Mouse (Mus musculus): Measurements from ENCODE around the gene Pdcd1lg2. TPM values are rescaled to one million over a fixed set of nuclear protein-coding genes. Genes with fewer than 3 reads are reported as not detected.

Pdcd1lg2 gene
- polyA plus RNA-seq, 1 experiment, result not detected

DNA sequence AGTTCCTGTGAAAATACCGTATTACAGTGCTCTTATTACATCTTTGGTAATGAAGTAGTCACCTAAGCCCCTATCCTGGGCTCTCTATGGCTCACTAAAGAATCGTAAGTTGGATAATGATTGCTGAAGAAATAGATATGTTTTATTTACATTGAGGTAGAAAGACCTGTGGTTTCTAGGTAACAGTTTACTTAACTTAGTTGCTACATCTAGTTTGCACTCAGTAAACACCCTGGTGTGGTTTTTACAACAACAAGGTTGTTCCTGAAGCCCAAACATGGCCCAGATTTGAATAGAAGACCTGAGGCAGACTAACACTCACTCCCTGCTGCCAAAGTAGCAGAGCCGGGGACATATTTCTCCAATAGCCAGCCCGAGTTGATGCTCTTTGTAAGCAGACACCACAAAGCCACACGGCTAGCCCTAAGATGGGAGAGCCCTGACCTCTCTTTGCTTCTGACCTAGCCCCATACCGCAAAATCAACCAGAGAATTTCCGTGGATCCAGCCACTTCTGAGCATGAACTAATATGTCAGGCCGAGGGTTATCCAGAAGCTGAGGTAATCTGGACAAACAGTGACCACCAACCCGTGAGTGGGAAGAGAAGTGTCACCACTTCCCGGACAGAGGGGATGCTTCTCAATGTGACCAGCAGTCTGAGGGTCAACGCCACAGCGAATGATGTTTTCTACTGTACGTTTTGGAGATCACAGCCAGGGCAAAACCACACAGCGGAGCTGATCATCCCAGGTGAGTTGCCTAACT lies 30.7 kb upstream of the Pdcd1lg2 start:
- H3K27me3 ChIP-seq (replicated peaks), result no peaks in the 10 kb centered on the region
- peaks cover 28% of the 10 kb centered on the region for H3K4me1 ChIP-seq
- H3K36me3 ChIP-seq (replicated peaks; ENCODE audit: low read length), result peaks cover 91% of the 10 kb centered on the region
- H3K9me3 ChIP-seq, result no peaks in the 10 kb centered on the region
- TF ChIP-seq FLI1 (IDR thresholded peaks at IDR 0.05; ENCODE audit: low read length) (no peak), GATA1 (IDR thresholded peaks at IDR 0.05; ENCODE audit: borderline replicate concordance, low read length) (no peak)
- no peak overlapping the region for H3K4me3 ChIP-seq (replicated peaks)

GRCm38 (mm10) chr19:29383368-29383767 lies 27.4 kb upstream of the Pdcd1lg2 start:
- peaks cover 93% of the 10 kb centered on the region for H3K36me3 ChIP-seq (replicated peaks; ENCODE audit: low read length)
- no peaks in the 10 kb centered on the region for H3K27me3 ChIP-seq (replicated peaks)
- TF ChIP-seq FLI1 (IDR thresholded peaks at IDR 0.05; ENCODE audit: low read length) (no peak), GATA1 (IDR thresholded peaks at IDR 0.05; ENCODE audit: borderline replicate concordance, low read length) (no peak)
- no peaks in the 10 kb centered on the region for H3K9me3 ChIP-seq
- H3K4me3 ChIP-seq (replicated peaks), result no peak overlapping the region
- peaks cover 28% of the 10 kb centered on the region for H3K4me1 ChIP-seq

DNA sequence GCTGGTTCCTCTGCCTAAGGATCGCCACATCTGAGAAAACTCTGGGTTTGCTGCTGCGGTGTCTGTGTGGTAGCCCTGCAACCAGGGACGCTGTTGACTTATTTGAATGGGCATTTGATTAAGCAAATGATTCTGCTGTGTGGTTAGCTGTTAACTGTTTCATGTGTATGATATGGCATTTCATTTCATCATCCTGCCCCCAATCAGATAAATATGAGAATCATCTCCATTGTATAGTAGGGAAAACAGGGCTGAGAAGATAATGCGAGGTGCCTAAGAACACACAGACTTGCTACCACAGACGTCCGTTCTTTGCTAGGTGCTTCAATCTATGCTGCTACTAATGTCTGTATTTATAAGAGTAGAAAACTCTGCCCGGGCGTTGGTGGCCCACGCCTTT lies 26.3 kb upstream of the Pdcd1lg2 start:
- Histone ChIP-seq H3K36me3 (replicated peaks; ENCODE audit: low read length) (peaks cover 90% of the 10 kb centered on the region), H3K4me1 (peaks cover 28% of the 10 kb centered on the region)
- TF ChIP-seq FLI1 (IDR thresholded peaks at IDR 0.05; ENCODE audit: low read length) (no peak), GATA1 (IDR thresholded peaks at IDR 0.05; ENCODE audit: borderline replicate concordance, low read length) (no peak)

DNA sequence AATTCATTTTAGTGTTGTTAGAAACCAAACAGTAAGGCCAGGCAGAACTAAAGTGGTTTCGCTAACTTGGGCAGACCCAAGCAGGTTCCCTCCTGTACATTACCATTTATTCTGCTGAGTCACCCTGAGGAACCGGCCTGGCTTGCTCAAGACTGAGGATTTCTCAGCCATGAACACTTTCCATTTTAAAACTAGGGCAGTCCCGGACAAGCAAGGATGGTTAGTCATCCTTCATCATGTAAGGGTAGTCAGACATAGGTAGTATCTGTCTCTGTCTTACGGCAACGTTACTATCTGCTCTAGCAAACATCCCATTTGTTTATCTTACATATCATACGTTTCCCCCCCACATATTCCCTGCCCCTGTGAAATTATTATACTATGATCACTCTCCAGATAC lies 25.7 kb upstream of the Pdcd1lg2 start:
- peaks cover 28% of the 10 kb centered on the region for H3K4me1 ChIP-seq
- no peaks in the 10 kb centered on the region for H3K27me3 ChIP-seq (replicated peaks)

More for the DNA sequence above, 26.3 kb upstream of the Pdcd1lg2 start:
- Histone ChIP-seq H3K9me3 (no peaks in the 10 kb centered on the region), H3K27me3 (replicated peaks) (no peaks in the 10 kb centered on the region), H3K4me3 (replicated peaks) (no peak overlapping the region)

DNA sequence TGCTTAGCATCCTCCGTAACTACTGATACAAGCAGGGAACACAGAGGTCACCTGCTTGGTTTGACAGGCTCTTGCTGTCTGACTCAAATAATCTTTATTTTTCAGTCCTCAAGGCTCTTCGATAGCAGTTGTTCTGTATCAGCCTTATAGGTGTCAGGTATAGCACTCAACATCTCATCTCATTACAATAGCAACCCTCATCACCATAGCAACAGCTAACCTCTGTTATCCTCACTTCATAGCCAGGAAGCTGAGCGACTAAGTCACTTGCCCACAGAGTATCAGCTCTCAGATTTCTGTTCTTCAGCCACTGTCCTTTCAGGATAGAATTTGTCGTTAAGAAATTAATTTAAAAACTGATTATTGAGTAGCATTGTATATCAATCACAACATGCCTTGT lies 24.9 kb upstream of the Pdcd1lg2 start:
- Histone ChIP-seq H3K9me3 (no peaks in the 10 kb centered on the region), H3K36me3 (replicated peaks; ENCODE audit: low read length) (peaks cover 76% of the 10 kb centered on the region), H3K4me1 (peaks cover 27% of the 10 kb centered on the region), H3K4me3 (replicated peaks) (no peak overlapping the region), H3K27me3 (replicated peaks) (no peaks in the 10 kb centered on the region)
- no peak for TF ChIP-seq FLI1 (IDR thresholded peaks at IDR 0.05; ENCODE audit: low read length)
- no peak for TF ChIP-seq GATA1 (IDR thresholded peaks at IDR 0.05; ENCODE audit: borderline replicate concordance, low read length)

More for the DNA sequence above, 25.7 kb upstream of the Pdcd1lg2 start:
- Histone ChIP-seq H3K9me3 (no peaks in the 10 kb centered on the region), H3K4me3 (replicated peaks) (no peak overlapping the region), H3K36me3 (replicated peaks; ENCODE audit: low read length) (peaks cover 84% of the 10 kb centered on the region)
- TF ChIP-seq GATA1 (IDR thresholded peaks at IDR 0.05; ENCODE audit: borderline replicate concordance, low read length) (no peak), FLI1 (IDR thresholded peaks at IDR 0.05; ENCODE audit: low read length) (no peak)

DNA sequence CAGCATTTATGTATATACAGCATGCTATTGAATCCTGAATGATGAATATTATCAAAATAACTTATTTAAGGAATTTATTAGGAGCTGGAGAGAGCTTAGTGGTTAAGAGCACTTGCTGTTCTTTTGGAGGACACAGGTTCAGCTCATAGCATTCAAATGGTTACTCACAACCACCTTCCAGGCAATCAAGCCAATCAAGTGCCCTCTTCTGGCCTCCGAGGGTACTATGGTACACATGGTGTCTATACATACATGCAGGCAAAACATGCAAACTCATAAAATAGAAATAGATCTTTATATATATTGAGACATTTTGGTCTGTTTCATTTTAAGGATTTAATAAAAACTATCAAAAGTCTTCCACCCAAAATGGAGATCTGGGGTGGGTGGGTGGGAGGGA lies 21.9 kb upstream of the Pdcd1lg2 start:
- no peak for TF ChIP-seq FLI1 (IDR thresholded peaks at IDR 0.05; ENCODE audit: low read length)
- no peak for TF ChIP-seq GATA1 (IDR thresholded peaks at IDR 0.05; ENCODE audit: borderline replicate concordance, low read length)
- no peaks in the 10 kb centered on the region for H3K27me3 ChIP-seq (replicated peaks)
- peaks cover 39% of the 10 kb centered on the region for H3K4me1 ChIP-seq
- H3K4me3 ChIP-seq (replicated peaks), result no peak overlapping the region
- no peaks in the 10 kb centered on the region for H3K9me3 ChIP-seq
- H3K36me3 ChIP-seq (replicated peaks; ENCODE audit: low read length), result peaks cover 46% of the 10 kb centered on the region

DNA sequence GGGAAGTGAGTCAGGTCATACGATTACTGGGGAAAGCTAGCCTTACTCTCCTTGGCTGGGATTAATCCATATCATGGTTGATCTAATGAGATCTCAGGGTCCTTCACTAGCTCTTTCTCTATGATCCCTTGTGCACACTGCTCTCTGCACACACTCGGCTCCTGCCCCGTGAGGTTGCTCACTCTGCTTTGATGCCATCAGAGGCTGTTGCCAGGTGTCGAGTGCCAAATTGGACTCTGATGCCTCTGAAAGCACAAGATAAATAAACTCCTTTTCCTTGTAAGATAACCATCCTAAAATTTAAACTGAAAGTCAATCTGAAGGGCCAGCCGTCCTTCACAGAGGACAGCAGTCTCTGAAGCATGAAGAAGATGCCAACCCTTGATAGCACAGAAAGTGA lies 20.2 kb upstream of the Pdcd1lg2 start:
- Histone ChIP-seq H3K4me1 (peaks cover 25% of the 10 kb centered on the region), H3K36me3 (replicated peaks; ENCODE audit: low read length) (peaks cover 31% of the 10 kb centered on the region), H3K27me3 (replicated peaks) (no peaks in the 10 kb centered on the region), H3K4me3 (replicated peaks) (no peak overlapping the region), H3K9me3 (no peaks in the 10 kb centered on the region)
- TF ChIP-seq GATA1 (IDR thresholded peaks at IDR 0.05; ENCODE audit: borderline replicate concordance, low read length) (no peak), FLI1 (IDR thresholded peaks at IDR 0.05; ENCODE audit: low read length) (no peak)

- no peak overlapping the region for H3K4me3 ChIP-seq (replicated peaks)
- H3K4me1 ChIP-seq, result peaks cover 26% of the 10 kb centered on the region
- H3K27me3 ChIP-seq (replicated peaks), result no peaks in the 10 kb centered on the region
- no peaks in the 10 kb centered on the region for H3K9me3 ChIP-seq
- TF ChIP-seq GATA1 (IDR thresholded peaks at IDR 0.05; ENCODE audit: borderline replicate concordance, low read length) (no peak), FLI1 (IDR thresholded peaks at IDR 0.05; ENCODE audit: low read length) (no peak)
- peaks cover 23% of the 10 kb centered on the region for H3K36me3 ChIP-seq (replicated peaks; ENCODE audit: low read length)
These were observed 19.4 kb upstream of the Pdcd1lg2 start for GRCm38 (mm10) chr19:29391279-29391678.

DNA sequence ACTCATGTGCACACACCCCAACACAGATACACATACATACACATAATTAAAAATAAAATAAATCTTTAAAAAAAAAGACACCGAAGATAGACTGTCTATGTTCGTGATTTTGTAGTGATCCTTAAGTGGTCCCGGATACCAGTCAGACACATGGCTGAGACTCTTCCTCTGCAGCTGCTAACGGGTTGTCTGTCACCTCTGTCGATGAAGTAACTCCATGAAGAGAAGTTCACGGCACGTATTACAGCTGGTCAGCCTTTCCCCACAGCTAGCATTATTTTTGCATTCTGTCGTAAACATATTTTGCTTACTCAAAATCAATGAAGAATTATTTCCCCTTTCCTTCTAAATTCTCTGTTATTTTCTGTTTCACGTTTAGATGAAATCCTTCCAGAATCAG lies 17.4 kb upstream of the Pdcd1lg2 start:
- Histone ChIP-seq H3K4me1 (peaks cover 27% of the 10 kb centered on the region), H3K9me3 (peaks cover 5% of the 10 kb centered on the region; the same call in 1 of the 2 replicates), H3K4me3 (replicated peaks) (no peak overlapping the region), H3K36me3 (replicated peaks; ENCODE audit: low read length) (peaks cover 6% of the 10 kb centered on the region), H3K27me3 (replicated peaks) (no peaks in the 10 kb centered on the region)
- TF ChIP-seq GATA1 (IDR thresholded peaks at IDR 0.05; ENCODE audit: borderline replicate concordance, low read length), result no peak
- TF ChIP-seq FLI1 (IDR thresholded peaks at IDR 0.05; ENCODE audit: low read length), result no peak

DNA sequence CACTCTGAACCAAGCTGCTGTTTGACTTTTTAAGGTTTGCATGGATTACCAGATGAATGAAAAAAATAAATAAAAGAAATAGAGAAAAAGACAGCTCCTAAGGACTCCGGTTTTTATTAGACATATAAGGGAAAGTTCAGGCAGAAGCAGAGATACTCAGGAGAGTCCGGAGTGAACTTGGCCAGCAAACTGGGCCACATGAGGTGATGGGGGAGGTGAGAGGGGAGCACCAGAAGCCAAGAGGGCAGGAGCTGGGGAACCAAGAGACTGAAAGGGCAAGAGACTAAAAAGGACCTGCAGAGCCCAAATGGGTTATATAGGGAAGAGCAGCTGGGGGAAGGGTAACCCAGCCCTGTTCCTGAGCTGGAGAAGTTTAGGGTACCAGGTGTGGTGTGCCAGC lies 16.0 kb upstream of the Pdcd1lg2 start:
- Histone ChIP-seq H3K27me3 (replicated peaks) (no peaks in the 10 kb centered on the region), H3K4me3 (replicated peaks) (no peak overlapping the region), H3K36me3 (replicated peaks; ENCODE audit: low read length) (no peaks in the 10 kb centered on the region), H3K4me1 (peaks cover 30% of the 10 kb centered on the region), H3K9me3 (peaks cover 5% of the 10 kb centered on the region; the same call in 1 of the 2 replicates)
- TF ChIP-seq FLI1 (IDR thresholded peaks at IDR 0.05; ENCODE audit: low read length), result no peak
- no peak for TF ChIP-seq GATA1 (IDR thresholded peaks at IDR 0.05; ENCODE audit: borderline replicate concordance, low read length)

Data from megakaryocyte, embryonic 14.5 days (primary cell).